ENCODE assay signal across 14 mouse cellular contexts in genomic region chr4:84634751-84635150, GRCm38 (mm10). TPM values are rescaled to one million over a fixed set of nuclear protein-coding genes. Genes with fewer than 3 reads are reported as not detected.
DNase-seq lines count a peak whose midpoint lies in the region; ATAC-seq lines count a peak whose summit lies in the region.
"Had no signal": no experiment of that assay in that cellular context is flagged by ENCODE, and none has a peak within 500 bp of the region (broad histone marks: within the 10 kb centered on the region; RNA-seq: fewer than 3 reads in every experiment).

No protein-coding gene starts in this region.

- no peaks in the 10 kb centered on the region for H3K9me3 ChIP-seq in embryonic facial prominence, embryonic 14.5 days (ENCODE audit: control insufficient read depth, low read length)
- no peaks in the 10 kb centered on the region for H3K9me3 ChIP-seq in limb, embryonic 15.5 days
- H3K9me3 ChIP-seq in forebrain, embryonic 11.5 days (ENCODE audit: control insufficient read depth, low read length), result no peaks in the 10 kb centered on the region
- H3K9me3 ChIP-seq: liver, embryonic 12.5 days had no signal

- ATAC-seq in embryonic facial prominence, embryonic 14.5 days (ENCODE audit: low read depth), result peak; percentile 47
- ATAC-seq in limb, embryonic 15.5 days (ENCODE audit: insufficient number of reproducible peaks, low FRiP score, low TSS enrichment, low read depth), result no peak
- no peak for ATAC-seq in granulocyte monocyte progenitor cell, adult 5-6 weeks (replicated peaks; ENCODE audit: poor library complexity, severe bottlenecking)
- no peak for ATAC-seq in forebrain, embryonic 11.5 days (replicated peaks; ENCODE audit: low FRiP score)
- ATAC-seq: forebrain, embryonic 16.5 days; inflammation-experienced regulatory T-cells, adult 6 months; liver, embryonic 12.5 days had no signal

- no peaks in the 10 kb centered on the region for H3K27me3 ChIP-seq in embryonic facial prominence, embryonic 14.5 days (replicated peaks; ENCODE audit: control insufficient read depth, insufficient read depth, low read length)
- no peaks in the 10 kb centered on the region for H3K27me3 ChIP-seq in limb, embryonic 15.5 days
- peaks cover 4% of the 10 kb centered on the region; the same call in 1 of the 2 replicates for H3K27me3 ChIP-seq in forebrain, embryonic 11.5 days (ENCODE audit: control insufficient read depth, insufficient read depth, low read length)
- H3K27me3 ChIP-seq: liver, embryonic 12.5 days had no signal

- WGBS in embryonic facial prominence, embryonic 14.5 days, result 17% methylated on average over 4 of the region's 4 CpGs
- 25% methylated on average over 4 of the region's 4 CpGs for WGBS in limb, embryonic 15.5 days
- WGBS in forebrain, embryonic 11.5 days, result 29% methylated on average over 4 of the region's 4 CpGs

- H3K9ac ChIP-seq in embryonic facial prominence, embryonic 14.5 days (ENCODE audit: low read depth, low read length), result no peak overlapping the region
- no peak overlapping the region for H3K9ac ChIP-seq in limb, embryonic 15.5 days
- H3K9ac ChIP-seq in forebrain, embryonic 11.5 days (ENCODE audit: low read length), result no peak overlapping the region
- H3K9ac ChIP-seq: liver, embryonic 12.5 days had no signal

- no peak overlapping the region for H3K4me3 ChIP-seq in embryonic facial prominence, embryonic 14.5 days (ENCODE audit: low read depth, low read length)
- no peak overlapping the region for H3K4me3 ChIP-seq in limb, embryonic 15.5 days
- H3K4me3 ChIP-seq in forebrain, embryonic 11.5 days (ENCODE audit: low read depth, low read length), result no peak overlapping the region
- H3K4me3 ChIP-seq: left cerebral cortex, adult 2 months; liver, embryonic 12.5 days had no signal

- H3K27ac ChIP-seq in embryonic facial prominence, embryonic 14.5 days (replicated peaks; ENCODE audit: low read depth, low read length), result peak overlapping the region; percentile 69
- H3K27ac ChIP-seq in limb, embryonic 15.5 days, result peak overlapping the region; percentile 60
- no peak overlapping the region for H3K27ac ChIP-seq in forebrain, embryonic 11.5 days (ENCODE audit: low read depth, low read length)
- H3K27ac ChIP-seq: left cerebral cortex, adult 2 months; liver, embryonic 12.5 days had no signal

- H3K36me3 ChIP-seq in embryonic facial prominence, embryonic 14.5 days (ENCODE audit: control insufficient read depth, insufficient read depth, low read length), result no peaks in the 10 kb centered on the region
- H3K36me3 ChIP-seq in limb, embryonic 15.5 days, result no peaks in the 10 kb centered on the region
- H3K36me3 ChIP-seq in forebrain, embryonic 11.5 days (ENCODE audit: control insufficient read depth, insufficient read depth, low read length), result no peaks in the 10 kb centered on the region
- H3K36me3 ChIP-seq: liver, embryonic 12.5 days had no signal

- H3K4me1 ChIP-seq in embryonic facial prominence, embryonic 14.5 days (ENCODE audit: control insufficient read depth, insufficient read depth, low read length), result peaks cover 67% of the 10 kb centered on the region
- H3K4me1 ChIP-seq in limb, embryonic 15.5 days, result peaks cover 51% of the 10 kb centered on the region
- peaks cover 4% of the 10 kb centered on the region; the same call in 1 of the 2 replicates for H3K4me1 ChIP-seq in forebrain, embryonic 11.5 days (replicated peaks; ENCODE audit: control insufficient read depth, insufficient read depth, low read length)
- H3K4me1 ChIP-seq: liver, embryonic 12.5 days had no signal

- peak; percentile 65 for DNase-seq in 3T3-L1 (ENCODE audit: low read depth, low spot score)
- peak; percentile 69 for DNase-seq in NIH3T3 (ENCODE audit: low read depth)
- peak; percentile 74 for DNase-seq in embryonic facial prominence, embryonic 14.5 days (ENCODE audit: low spot score)
- no peak for DNase-seq in right cerebral cortex, adult 2 months (ENCODE audit: low spot score in 2 of 2)
- no peak for DNase-seq in frontal cortex, postnatal 36 days (ENCODE audit: low spot score in 2 of 2)
- no peak for DNase-seq in forebrain, embryonic 11.5 days (ENCODE audit: low spot score)
- DNase-seq: adrenal gland, postnatal 25 days; heart, postnatal 14 days had no signal

- peak overlapping the region; percentile 21; the same call in 1 of the 2 replicates for H3K4me2 ChIP-seq in embryonic facial prominence, embryonic 14.5 days (ENCODE audit: low read depth, low read length)
- H3K4me2 ChIP-seq in limb, embryonic 15.5 days, result no peak overlapping the region
- no peak overlapping the region for H3K4me2 ChIP-seq in forebrain, embryonic 11.5 days (ENCODE audit: low read depth, low read length, severe bottlenecking)
- H3K4me2 ChIP-seq: liver, embryonic 12.5 days had no signal

RNA-seq across cellular contexts. Expression of gene Bnc2, which starts 40.3 kb away (rescaled TPM):
- polyA plus RNA-seq in embryonic facial prominence, embryonic 14.5 days (2014; fragmentation: Nextera tagmentation; extraction: Ambion mirVana), result 23.9 and 26.3 TPM in 2 replicates
- polyA plus RNA-seq in limb, embryonic 15.5 days (2015; fragmentation: Nextera tagmentation; extraction: Ambion mirVana), result 23.6 and 24.1 TPM in 2 replicates
- total RNA-seq in granulocyte monocyte progenitor cell, adult 5-6 weeks (2014; fragmentation: Nextera tagmentation), result not detected in 2 replicates
- not detected in 2 replicates for total RNA-seq in granulocyte monocyte progenitor cell, adult 5-6 weeks (2017)
- 7.5 and 8.6 TPM in 2 replicates for polyA plus RNA-seq in forebrain, embryonic 11.5 days (2014; fragmentation: Nextera tagmentation; extraction: Ambion mirVana)
- polyA plus RNA-seq: inflammation-experienced regulatory T-cells, adult 6 months had no signal

Comparison
In these comparisons a context has a peak if more than half of its experiments do, and no peak if none do; other contexts are left out.
1. DNase-seq: peak in 3T3-L1 (single experiment), NIH3T3 (single experiment) and embryonic facial prominence, embryonic 14.5 days (single experiment); none in right cerebral cortex, adult 2 months (0 of 2), frontal cortex, postnatal 36 days (0 of 2) and forebrain, embryonic 11.5 days (single experiment).